Mouse (Mus musculus): Measurements from ENCODE around the gene Nek6.

DNA sequence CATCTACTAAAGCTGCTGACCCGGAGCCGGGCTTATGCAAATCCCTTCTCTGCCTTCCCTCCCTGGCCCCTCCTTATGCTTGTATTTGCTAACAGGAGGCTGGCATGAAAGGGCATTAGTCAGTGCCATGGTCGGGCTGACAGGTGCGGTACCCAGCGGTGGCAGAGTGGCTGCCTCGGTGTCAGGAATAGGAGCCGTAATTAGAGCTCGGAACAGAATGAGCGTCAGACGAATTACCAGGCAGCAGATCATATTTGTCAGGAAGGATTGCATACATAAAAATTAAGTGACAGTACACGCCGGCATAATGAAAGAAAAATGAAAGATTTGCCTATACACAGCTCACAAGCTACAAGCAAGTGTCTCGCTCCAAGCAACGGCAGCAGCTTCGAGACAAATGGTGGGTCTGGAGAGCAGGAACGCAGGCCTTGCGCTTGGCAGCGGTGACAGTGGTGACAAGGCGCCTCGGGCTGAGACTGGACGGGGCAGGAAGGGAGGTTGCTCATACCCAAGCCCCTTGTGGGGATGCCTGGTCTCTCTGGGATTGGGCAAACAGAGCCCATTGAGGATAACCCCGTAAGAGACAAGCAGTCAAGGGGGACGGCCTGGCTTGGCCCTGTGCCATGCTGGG, 60.6 kb downstream of the Nek6 start:
- TF ChIP-seq CTCF (IDR thresholded peaks at IDR 0.05; ENCODE audit: low read depth) (no peak), EP300 (optimal IDR thresholded peaks at IDR 0.05) (no peak)

All from stomach, postnatal 0 days (tissue).